Mouse (Mus musculus): ENCODE data around the gene Pawr. TPM values are rescaled to one million over a fixed set of nuclear protein-coding genes. Genes with fewer than 3 reads are reported as not detected.

The Pawr gene
- polyA plus RNA-seq, 1 experiment from 2014 or later: 21.0 TPM

DNA sequence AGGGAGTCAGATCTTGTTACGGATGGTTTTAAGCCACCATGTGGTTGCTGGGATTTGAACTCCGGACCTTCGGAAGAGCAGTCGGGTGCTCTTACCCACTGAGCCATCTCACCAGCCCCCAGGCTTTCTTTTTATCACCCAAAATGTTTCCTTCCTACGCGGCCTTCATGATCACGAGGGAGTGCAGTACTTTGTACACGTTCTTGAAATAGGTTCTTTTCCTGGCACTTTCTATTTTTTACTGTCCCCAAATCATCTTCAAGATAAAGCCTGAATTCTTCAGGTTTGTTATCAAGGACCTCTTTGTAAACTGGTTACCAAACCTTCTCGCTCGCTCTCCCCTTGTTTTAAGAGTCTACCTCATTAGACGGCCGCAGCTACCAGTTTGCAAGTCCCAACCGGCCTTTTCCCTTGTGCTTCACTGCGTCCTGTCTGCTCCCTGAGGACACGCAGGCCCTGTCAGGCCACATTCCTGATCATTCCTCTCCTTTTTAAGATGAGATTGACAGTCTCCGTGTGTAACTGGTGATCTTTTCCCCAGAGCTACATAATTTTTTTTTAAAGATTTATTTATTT, 38.2 kb upstream of the Pawr start:
- 64% methylated on average over 16 of the region's 16 CpGs for WGBS
- Histone ChIP-seq H3K4me2 (no peak overlapping the region), H3K4me1 (replicated peaks) (no peaks in the 10 kb centered on the region), H3K4me3 (no peak overlapping the region), H3K9me3 (replicated peaks) (no peaks in the 10 kb centered on the region), H3K27me3 (replicated peaks) (no peaks in the 10 kb centered on the region), H3K9ac (no peak overlapping the region), H3K27ac (ENCODE audit: poor library complexity, severe bottlenecking) (no peak overlapping the region), H3K36me3 (no peaks in the 10 kb centered on the region)
- ATAC-seq (ENCODE audit: insufficient number of reproducible peaks, low FRiP score): no peak

DNA sequence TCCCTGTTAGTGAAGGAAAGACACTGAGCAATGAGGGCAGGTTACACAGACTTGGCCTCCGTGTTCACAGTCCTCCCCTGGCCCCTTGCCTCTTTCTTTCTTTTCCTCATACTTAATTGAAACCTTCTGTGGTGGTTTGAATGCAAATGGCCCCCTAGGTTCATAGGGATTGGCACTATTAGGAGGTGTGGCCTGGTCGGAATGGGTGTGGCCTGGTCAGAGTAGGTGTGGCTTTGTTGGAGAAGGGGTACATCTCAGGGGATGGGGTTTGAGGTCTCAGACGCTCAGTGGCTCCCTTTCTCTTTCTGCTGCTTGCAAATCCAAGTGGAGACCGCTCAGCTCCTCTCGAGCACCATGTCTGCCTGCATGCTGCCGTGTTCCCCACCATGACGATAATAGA, 37.2 kb upstream of the Pawr start:
- H3K27ac ChIP-seq (ENCODE audit: poor library complexity, severe bottlenecking): no peak overlapping the region
- H3K9ac ChIP-seq: no peak overlapping the region
- H3K36me3 ChIP-seq: no peaks in the 10 kb centered on the region
- no peaks in the 10 kb centered on the region for H3K4me1 ChIP-seq (replicated peaks)
- no peak overlapping the region for H3K4me3 ChIP-seq
- no peaks in the 10 kb centered on the region for H3K27me3 ChIP-seq (replicated peaks)
- no peak overlapping the region for H3K4me2 ChIP-seq
- no peak for ATAC-seq (ENCODE audit: insufficient number of reproducible peaks, low FRiP score)
- 78% methylated on average over 7 of the region's 7 CpGs for WGBS
- no peaks in the 10 kb centered on the region for H3K9me3 ChIP-seq (replicated peaks)

GRCm38 (mm10) chr10:108296446-108296845, 35.5 kb upstream of the Pawr start:
- Histone ChIP-seq H3K27ac (ENCODE audit: poor library complexity, severe bottlenecking) (no peak overlapping the region), H3K4me3 (no peak overlapping the region), H3K27me3 (replicated peaks) (no peaks in the 10 kb centered on the region), H3K4me2 (no peak overlapping the region), H3K9ac (no peak overlapping the region), H3K36me3 (no peaks in the 10 kb centered on the region), H3K4me1 (replicated peaks) (no peaks in the 10 kb centered on the region), H3K9me3 (replicated peaks) (no peaks in the 10 kb centered on the region)
- no peak for ATAC-seq (ENCODE audit: insufficient number of reproducible peaks, low FRiP score)
- WGBS: 86% methylated on average over 7 of the region's 7 CpGs

- Histone ChIP-seq H3K4me3 (no peak overlapping the region), H3K9ac (no peak overlapping the region), H3K36me3 (no peaks in the 10 kb centered on the region), H3K27me3 (replicated peaks) (no peaks in the 10 kb centered on the region), H3K4me2 (no peak overlapping the region), H3K27ac (ENCODE audit: poor library complexity, severe bottlenecking) (no peak overlapping the region), H3K9me3 (replicated peaks) (no peaks in the 10 kb centered on the region), H3K4me1 (replicated peaks) (no peaks in the 10 kb centered on the region)
- ATAC-seq (ENCODE audit: insufficient number of reproducible peaks, low FRiP score): no peak
- WGBS: 90% methylated on average over 13 of the region's 13 CpGs
Observed at GRCm38 (mm10) chr10:108298261-108298660, 33.7 kb upstream of the Pawr start.

DNA sequence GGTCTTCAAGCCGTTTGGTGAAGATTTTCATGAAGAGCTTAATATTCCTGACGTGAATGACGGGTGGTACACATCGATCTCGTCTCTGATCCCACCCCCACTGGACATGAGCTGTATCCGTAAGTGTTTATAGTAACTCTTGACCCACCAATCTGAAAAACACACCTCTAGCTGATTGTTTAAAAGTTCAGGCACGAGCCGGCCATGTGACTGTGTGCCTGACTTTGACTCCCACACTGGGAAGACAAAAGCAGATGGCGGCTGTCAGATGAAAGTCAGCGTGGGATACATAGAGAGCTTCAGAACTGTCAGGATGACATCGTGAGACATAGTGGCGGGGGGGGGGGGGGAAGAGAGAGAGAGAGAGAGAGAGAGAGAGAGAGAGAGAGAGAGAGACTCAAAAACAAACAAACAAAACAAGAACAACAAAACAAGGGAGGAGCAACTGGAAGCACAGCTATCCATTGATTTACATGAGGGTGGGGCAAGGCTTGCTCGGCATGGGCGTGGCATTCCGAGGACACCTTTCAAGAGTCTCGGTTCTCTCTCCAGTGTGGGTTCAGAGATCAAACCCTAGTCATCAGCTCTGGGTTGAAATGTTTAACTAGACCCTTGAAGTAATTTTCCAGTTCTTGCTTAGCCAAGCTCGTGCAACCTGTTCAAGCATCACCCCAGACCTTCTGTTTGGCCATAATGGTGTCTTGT, 32.9 kb upstream of the Pawr start:
- 80% methylated on average over 16 of the region's 17 CpGs for WGBS
- Histone ChIP-seq H3K9me3 (replicated peaks) (no peaks in the 10 kb centered on the region), H3K27ac (ENCODE audit: poor library complexity, severe bottlenecking) (no peak overlapping the region), H3K4me1 (replicated peaks) (no peaks in the 10 kb centered on the region), H3K4me2 (no peak overlapping the region), H3K9ac (no peak overlapping the region), H3K27me3 (replicated peaks) (no peaks in the 10 kb centered on the region), H3K36me3 (no peaks in the 10 kb centered on the region), H3K4me3 (no peak overlapping the region)
- no peak for ATAC-seq (ENCODE audit: insufficient number of reproducible peaks, low FRiP score)

DNA sequence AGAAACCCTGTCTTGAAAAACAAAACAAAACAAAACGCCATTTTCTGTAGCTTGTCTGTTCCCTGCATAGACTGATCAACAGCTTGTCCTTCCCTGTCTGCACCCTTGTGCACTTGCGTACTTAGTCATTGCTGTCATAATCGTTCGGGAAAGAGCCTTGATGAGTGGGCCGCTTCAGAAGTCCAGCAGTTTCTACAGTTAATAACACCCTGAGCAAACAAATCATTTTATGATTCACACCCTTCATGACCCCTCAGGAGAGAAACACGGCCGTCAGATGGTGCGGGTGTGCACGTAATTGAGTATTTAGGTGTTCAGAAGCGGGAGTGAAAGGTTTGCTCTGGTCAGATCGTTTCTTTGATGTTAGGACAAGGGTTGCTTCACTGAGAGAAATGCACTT, 32.1 kb upstream of the Pawr start:
- Histone ChIP-seq H3K27ac (ENCODE audit: poor library complexity, severe bottlenecking) (no peak overlapping the region), H3K27me3 (replicated peaks) (no peaks in the 10 kb centered on the region), H3K9ac (no peak overlapping the region), H3K9me3 (replicated peaks) (no peaks in the 10 kb centered on the region), H3K36me3 (no peaks in the 10 kb centered on the region), H3K4me2 (no peak overlapping the region), H3K4me3 (no peak overlapping the region), H3K4me1 (replicated peaks) (no peaks in the 10 kb centered on the region)
- no peak for ATAC-seq (ENCODE audit: insufficient number of reproducible peaks, low FRiP score)
- 77% methylated on average over 11 of the region's 11 CpGs for WGBS

DNA sequence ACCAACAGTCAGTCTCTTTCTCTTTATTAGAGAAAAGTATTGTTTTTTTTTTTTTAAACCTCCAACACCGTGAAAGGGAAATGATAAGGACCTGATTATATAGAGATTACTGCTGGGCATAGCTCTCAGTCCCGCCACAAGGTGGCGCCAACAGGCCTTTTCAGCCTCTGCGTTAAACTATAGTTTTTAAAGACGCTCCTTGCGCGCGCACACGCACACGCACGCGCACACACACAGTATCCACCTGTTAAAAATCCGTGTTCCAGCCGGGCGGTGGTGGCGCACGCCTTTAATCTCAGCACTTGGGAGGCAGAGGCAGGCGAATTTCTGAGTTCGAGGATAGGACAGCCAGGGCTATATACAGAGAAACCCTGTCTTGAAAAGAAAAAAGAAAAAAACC, 31.1 kb upstream of the Pawr start:
- Histone ChIP-seq H3K9ac (no peak overlapping the region), H3K27me3 (replicated peaks) (no peaks in the 10 kb centered on the region), H3K4me3 (peak overlapping the region; percentile 25), H3K4me1 (replicated peaks) (no peaks in the 10 kb centered on the region), H3K4me2 (peak overlapping the region; percentile 61), H3K9me3 (replicated peaks) (no peaks in the 10 kb centered on the region), H3K27ac (ENCODE audit: poor library complexity, severe bottlenecking) (no peak overlapping the region), H3K36me3 (no peaks in the 10 kb centered on the region)
- WGBS: 14% methylated on average over 19 of the region's 19 CpGs
- ATAC-seq (ENCODE audit: insufficient number of reproducible peaks, low FRiP score): no peak

DNA sequence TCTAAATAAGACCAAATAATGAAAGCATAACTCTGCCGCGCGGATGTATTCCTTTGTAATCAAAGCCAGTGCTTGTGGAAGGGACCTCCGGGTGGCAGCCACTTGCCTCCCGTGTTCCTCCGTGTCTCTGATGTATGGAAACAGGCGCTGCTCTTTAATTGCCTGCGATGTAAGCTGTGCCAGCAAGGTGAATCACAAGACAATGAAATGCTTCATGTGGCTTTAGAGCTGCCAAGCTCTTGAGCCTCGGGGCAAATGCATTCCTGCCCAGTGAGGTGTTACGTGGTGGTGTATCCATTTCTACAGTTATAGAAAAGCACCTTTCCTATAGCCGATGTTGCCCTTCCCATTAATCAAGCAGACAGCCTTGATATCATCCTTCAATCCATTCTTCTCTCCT, 24.1 kb upstream of the Pawr start:
- Histone ChIP-seq H3K27ac (ENCODE audit: poor library complexity, severe bottlenecking) (no peak overlapping the region), H3K36me3 (no peaks in the 10 kb centered on the region), H3K9me3 (replicated peaks) (no peaks in the 10 kb centered on the region), H3K4me1 (replicated peaks) (no peaks in the 10 kb centered on the region), H3K27me3 (replicated peaks) (no peaks in the 10 kb centered on the region), H3K9ac (no peak overlapping the region), H3K4me2 (no peak overlapping the region), H3K4me3 (no peak overlapping the region)
- ATAC-seq (ENCODE audit: insufficient number of reproducible peaks, low FRiP score): no peak
- 83% methylated on average over 11 of the region's 11 CpGs for WGBS

DNA sequence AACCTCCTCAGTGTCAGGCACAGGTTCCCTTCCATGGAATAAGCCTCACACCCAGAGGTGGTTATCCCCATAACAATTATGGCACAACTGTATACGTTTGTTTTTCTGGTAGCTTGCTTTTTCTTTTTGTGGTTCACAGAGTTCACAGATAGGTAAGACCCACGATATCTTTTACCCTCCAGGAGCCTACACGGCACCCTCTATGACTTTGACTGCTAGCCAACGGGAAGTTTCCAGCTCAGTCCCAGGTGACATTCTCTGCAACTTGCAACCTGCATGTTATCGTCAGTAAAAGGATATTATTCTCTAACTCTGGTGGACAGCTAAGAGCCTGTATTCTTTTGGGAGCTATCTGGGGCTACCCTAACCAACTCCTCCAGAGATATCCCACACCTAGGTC, 21.7 kb upstream of the Pawr start:
- no peaks in the 10 kb centered on the region for H3K4me1 ChIP-seq (replicated peaks)
- H3K4me2 ChIP-seq: no peak overlapping the region
- no peaks in the 10 kb centered on the region for H3K27me3 ChIP-seq (replicated peaks)
- H3K9me3 ChIP-seq (replicated peaks): no peaks in the 10 kb centered on the region
- no peak overlapping the region for H3K27ac ChIP-seq (ENCODE audit: poor library complexity, severe bottlenecking)
- no peak overlapping the region for H3K9ac ChIP-seq
- no peak overlapping the region for H3K4me3 ChIP-seq
- H3K36me3 ChIP-seq: no peaks in the 10 kb centered on the region
- ATAC-seq (ENCODE audit: insufficient number of reproducible peaks, low FRiP score): no peak
- 79% methylated on average over 5 of the region's 5 CpGs for WGBS

GRCm38 (mm10) chr10:108311396-108311795, 20.5 kb upstream of the Pawr start:
- Histone ChIP-seq H3K9ac (no peak overlapping the region), H3K27me3 (replicated peaks) (no peaks in the 10 kb centered on the region), H3K4me1 (replicated peaks) (no peaks in the 10 kb centered on the region), H3K9me3 (replicated peaks) (no peaks in the 10 kb centered on the region), H3K36me3 (no peaks in the 10 kb centered on the region), H3K4me2 (no peak overlapping the region), H3K4me3 (no peak overlapping the region), H3K27ac (ENCODE audit: poor library complexity, severe bottlenecking) (no peak overlapping the region)
- 83% methylated on average over 3 of the region's 3 CpGs for WGBS
- ATAC-seq (ENCODE audit: insufficient number of reproducible peaks, low FRiP score): no peak

DNA sequence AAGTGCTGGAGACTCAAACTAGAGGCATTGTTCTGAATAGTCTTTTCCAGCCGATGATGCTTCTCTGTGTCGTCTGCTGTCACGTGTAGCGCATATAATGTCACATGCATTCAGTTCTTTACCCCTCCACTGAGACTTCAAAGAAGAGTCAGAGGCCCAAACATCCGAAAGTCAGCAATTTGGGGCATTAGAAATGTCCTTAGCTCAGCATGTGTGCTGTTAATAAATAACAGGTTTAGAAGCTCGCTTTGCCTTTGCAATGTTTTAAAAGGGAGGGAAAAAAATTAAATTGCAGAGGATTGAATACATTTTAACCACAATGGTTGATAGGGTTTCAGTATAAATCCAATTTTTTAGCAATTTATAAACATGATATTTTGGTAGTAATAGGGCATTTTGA, 18.1 kb upstream of the Pawr start:
- no peak for ATAC-seq (ENCODE audit: insufficient number of reproducible peaks, low FRiP score)
- 81% methylated on average over 6 of the region's 6 CpGs for WGBS
- H3K4me2 ChIP-seq: no peak overlapping the region

DNA sequence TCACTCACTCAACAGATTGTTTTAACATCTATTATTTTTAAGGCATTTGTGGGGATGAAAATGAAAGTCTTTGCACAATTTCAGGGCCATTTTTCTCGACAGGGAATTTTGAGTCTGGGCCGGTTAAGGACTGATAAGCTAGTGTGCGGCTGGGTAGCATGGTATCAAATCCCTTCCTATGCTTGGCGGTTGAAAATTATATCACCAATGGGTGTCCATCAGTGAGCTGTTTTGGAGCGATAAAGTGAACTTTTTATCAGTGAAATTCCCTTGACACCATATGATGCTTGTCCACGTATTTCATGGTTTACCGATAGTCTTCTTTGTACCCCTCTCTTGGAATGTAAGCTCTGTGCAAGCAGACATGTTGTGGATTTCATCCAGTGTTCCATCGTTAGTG, 17.5 kb upstream of the Pawr start:
- no peak overlapping the region for H3K4me3 ChIP-seq
- no peak overlapping the region for H3K9ac ChIP-seq
- H3K27ac ChIP-seq (ENCODE audit: poor library complexity, severe bottlenecking): no peak overlapping the region
- H3K27me3 ChIP-seq (replicated peaks): no peaks in the 10 kb centered on the region
- H3K4me2 ChIP-seq: no peak overlapping the region
- ATAC-seq (ENCODE audit: insufficient number of reproducible peaks, low FRiP score): no peak
- no peaks in the 10 kb centered on the region for H3K9me3 ChIP-seq (replicated peaks)
- WGBS: 66% methylated on average over 8 of the region's 8 CpGs
- H3K36me3 ChIP-seq: no peaks in the 10 kb centered on the region
- no peaks in the 10 kb centered on the region for H3K4me1 ChIP-seq (replicated peaks)

More for the DNA sequence above, 18.1 kb upstream of the Pawr start:
- no peaks in the 10 kb centered on the region for H3K36me3 ChIP-seq
- no peaks in the 10 kb centered on the region for H3K27me3 ChIP-seq (replicated peaks)
- H3K4me3 ChIP-seq: no peak overlapping the region
- no peak overlapping the region for H3K27ac ChIP-seq (ENCODE audit: poor library complexity, severe bottlenecking)
- no peak overlapping the region for H3K9ac ChIP-seq
- no peaks in the 10 kb centered on the region for H3K9me3 ChIP-seq (replicated peaks)
- no peaks in the 10 kb centered on the region for H3K4me1 ChIP-seq (replicated peaks)

All from heart, embryonic 12.5 days (tissue).